Mouse (Mus musculus) layer of hippocampus, postnatal 36 days (tissue): ENCODE results near the gene 2300002M23Rik. TPM values are rescaled to one million over a fixed set of nuclear protein-coding genes. Genes with fewer than 3 reads are reported as not detected.

Experiments used
- DNase-seq, 2 experiments: peaks; one replicate each; pipeline ENCODE4 v3.0.0; 2022
- total RNA-seq, 2 experiments: library from RNA; stranded (reverse); gene quantifications; 2 replicates each; pipeline ENCODE4 v1.2.3; 2021

Gene 2300002M23Rik
- total RNA-seq, 2 experiments from 2014 or later = not detected

DNA sequence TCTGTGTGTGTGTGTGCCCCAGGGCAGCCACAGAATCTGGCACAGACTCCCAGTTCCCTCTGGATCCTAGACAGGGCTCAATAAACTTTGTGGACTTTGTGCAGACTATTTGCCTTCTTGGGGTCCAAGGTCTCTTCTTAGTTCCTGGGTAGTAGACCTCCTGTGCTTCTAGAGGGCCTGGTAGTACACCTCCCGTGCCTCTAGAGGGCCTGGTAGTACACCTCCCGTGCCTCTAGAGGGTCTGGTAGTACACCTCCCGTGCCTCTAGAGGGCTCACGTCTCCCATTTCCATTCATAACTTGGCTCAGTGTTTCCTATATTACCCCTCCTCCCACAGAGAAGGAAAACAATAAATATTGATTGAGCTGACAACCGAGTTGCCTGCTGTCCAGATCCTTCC lies 10.4 kb upstream of the 2300002M23Rik start:
- DNase-seq = peak in 1 of 2 experiments; percentile 25

DNA sequence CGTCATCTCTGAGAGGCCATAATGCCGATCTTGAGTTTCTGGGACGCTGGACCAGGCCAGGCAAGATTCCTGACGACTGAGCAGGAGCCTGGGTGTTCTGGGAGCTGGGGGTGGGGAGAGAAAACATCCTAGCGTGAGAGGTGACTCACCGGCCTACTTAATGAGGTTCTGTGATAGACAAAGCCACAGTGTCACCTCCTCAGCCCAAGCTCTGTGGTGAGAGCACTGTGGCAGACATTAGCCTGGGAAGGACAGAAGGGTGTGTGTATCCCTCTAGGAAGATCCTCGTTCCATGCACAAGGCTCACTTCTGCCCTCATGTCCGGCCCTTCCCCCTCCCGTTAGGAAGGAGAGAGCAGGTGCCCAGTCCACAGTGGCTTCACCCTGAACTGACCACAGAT lies 9.9 kb upstream of the 2300002M23Rik start:
- no peak for DNase-seq

DNA sequence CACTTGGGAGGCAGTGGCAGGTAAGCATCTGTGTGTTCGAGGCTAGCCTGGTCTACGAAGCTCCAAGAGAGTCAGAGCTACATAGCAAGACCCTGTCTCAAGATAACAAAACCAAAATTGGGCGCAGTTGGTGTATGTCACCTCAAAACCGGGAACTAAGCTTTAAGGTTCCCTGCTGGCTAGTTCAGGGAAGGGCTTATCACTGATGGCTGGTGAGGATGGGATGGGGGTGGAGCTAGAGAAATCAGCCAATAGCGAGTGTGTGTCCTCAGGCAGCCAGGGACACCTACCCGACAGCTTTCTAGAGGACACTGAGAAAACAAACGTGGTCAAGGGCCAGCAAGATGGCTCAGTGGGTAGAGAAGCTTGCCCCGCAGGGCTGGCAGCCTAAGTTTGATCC lies 9.0 kb upstream of the 2300002M23Rik start:
- no peak for DNase-seq

DNA sequence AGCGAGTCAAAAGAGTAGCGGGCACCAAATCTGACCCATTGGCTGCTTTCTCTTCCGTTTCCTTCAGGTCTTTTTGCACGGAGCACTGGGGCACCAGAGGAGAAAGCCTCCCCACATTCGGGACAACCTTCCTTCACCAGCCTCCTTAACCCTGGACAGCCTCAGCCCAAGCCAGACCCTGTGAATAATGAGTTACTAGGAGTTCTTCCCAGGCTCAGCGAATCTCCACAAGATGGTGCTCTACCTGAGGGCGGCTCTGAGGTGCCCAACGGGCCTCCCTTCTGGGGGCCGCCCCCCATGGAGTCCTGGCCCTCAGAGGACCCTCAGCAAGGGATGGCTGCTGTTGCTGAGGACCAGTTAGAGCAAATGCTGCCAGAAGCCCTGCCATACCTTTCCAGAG lies 517 bp downstream of the 2300002M23Rik start:
- DNase-seq = no peak

DNA sequence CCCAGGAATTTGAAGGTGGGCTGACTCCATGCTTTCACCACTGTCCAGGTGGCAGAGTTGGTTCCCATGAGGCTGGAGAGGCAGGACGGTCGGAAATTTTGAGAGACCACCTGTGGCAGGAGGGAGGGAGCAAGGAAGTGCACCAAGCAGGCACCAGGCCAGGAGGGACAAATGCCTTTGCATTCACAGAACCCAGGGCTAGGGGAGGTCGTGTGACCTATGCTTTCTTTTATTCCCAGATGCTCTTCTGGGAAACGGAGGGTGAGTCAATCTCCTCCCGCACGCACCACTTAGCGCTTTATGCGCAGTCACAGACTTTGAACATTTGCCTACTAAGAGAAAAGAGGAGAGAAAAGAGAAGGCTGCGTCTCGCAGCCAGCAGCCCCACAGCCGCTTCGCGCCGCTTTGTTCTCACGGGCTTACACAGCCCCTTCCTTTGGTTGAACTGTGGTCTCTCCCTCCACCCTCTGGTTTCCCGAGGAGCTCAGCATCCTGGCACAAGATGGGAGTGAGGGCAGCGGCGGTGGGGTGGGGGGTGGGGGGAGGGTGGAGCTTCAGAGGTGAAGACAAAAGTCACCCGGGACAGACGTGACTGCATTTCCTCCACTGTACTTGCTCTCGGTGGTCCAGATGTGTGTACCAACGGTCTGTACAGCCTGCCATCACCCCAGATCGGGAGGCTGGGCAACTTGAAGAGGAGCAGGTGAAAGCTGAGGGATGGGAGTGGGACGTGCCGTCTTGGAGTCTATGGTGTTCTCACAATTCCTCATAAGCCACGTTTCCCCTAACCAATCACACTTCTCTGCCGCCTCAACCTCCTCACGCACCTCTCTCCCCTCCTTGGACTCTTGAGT lies 2.1 kb downstream of the 2300002M23Rik start:
- no peak for DNase-seq

DNA sequence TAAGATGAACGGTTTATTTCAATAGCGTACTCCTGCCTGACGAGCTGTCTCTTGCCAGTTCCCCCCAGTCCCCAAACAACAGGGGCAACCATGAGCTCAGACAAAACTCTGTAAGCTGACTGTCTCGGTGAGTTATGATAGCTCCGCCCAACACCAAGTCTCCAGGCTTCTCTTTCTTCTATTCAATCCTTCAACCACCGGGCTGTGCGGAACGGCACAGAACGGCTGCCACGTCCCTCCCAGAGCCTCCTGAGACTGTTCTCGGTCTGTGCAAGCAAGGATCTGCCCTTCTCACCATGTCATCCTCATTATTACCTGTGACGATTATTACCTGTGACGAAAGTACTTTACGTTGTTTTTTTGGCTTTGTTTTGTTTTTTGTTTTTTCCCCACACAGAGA lies 3.6 kb downstream of the 2300002M23Rik start:
- DNase-seq = no peak

DNA sequence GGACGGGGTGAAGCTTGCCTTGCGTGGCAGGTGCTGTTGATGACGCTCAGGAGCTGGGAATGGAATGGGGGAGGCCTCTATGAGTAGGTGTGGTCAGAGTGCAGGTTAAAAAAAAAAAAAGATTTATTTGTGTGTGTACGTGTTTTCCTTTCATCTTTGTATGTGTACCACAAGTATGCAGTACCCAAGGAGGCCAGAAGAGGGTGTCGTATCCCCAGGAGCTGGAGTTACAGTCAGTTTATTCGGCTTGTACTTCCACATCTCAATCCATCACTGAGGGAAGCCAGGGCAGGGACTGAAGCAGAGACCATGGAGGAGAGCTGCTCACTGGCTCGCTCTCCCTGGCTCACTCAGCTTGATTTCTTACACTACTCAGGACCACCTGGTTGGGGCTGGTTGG lies 4.2 kb downstream of the 2300002M23Rik start:
- no peak for DNase-seq

DNA sequence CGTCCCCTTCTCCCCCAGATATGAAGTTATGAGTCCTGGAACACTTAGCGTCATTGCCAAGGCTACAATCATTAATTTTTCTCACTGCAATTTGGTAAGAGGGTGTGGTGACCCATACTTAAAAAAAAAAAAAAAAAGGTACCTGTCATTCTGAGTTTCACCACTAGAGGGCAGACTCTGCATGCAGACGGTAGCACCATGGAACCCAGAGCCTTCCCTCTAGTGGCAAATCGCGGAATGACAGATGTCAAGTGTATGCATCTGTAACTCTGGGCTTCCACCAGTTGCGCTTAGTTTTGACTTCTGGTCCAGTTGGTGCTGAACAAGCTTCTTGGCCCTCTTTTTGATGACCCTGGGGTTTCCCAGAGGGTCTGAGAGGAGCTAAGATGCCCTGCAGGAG lies 11.0 kb downstream of the 2300002M23Rik start:
- peak; percentile 40 to 57 for DNase-seq

DNA sequence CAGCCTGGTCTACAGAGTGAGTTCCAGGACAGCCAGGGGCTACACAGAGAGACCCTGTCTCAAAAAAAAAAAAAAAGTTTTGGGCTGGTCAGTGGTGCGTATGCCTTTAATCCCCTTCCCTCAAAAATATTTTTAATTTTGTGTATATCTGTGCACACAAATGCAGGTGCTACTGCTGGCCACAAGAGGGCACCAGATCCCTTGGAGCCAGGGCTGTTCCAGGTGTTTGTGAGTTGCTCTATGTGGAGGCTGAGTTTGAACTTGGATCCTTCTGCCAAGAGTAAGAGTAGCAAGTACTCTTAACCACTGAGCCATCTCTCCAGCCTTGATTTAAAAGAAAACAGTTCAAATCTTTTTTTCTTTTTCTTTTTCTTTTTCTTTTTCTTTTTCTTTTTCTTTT lies 15.7 kb downstream of the 2300002M23Rik start:
- no peak for DNase-seq

DNA sequence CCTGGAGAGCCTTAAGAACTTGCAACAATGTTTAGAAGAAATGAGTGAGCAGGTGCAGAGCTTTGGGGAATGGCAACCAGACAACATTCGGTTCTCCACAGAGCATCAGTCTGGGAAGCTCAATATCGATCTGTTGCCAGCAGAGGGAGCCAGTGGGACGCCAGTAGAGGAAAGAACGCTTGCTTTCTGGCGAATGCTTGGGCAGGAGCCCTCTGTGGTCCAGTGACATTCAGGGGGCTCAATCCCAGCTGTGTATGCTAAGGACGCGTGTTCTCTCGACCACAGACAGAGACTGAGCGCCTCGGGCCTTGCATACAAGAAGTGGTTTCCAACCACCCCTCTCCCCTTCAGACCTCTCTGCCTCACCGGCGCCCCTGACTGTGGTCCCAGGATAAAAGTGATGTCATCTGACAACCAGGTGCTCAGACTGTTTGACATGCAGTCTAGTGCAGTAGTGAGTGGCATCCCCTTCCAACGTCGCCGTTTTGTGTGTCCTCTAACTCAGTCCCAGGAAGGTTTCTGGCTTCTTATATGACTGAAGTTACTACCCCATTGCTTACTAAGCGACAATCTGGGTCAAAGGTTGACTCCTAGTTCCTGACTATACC lies 17.2 kb downstream of the 2300002M23Rik start:
- DNase-seq = peak; percentile 69 to 75

DNA sequence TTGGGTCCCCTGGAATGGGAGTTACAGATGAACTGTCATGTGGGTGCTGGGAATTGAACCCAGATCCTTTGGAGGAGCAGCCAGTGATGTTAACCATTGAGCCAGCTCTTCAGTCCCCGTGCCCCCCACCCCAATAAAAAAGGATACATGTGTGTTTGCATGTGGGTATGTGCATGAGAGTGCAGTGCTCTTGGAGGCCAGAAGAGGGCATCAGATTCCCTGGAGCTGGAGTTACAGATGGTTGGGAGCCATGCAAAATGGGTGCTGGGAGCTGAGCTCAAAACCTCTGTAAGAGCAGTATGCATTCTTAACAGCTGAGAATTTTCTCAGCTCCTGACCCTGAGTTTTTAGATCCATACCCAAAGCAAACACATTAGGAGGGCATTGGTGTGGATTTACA lies 20.0 kb downstream of the 2300002M23Rik start:
- DNase-seq = no peak

DNA sequence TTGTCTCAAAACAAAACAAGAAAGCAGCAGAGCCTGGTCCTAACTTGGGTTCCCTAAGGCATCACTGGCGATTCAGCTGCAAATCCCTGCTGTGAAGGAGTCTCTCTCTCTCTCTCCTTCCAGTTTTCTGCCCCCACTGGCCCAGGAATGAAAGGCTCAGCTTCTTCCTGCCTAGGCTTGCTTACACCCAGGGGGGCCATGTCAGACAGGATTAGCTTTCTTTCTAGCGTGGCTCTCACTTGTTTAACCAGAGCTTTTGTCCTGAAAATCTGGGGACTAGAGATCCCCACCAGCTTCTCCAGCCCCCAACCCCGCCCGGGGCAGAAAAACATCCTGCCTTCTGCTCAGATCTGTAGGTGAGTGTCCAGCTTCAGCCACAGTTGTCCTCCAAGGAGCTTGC lies 21.1 kb downstream of the 2300002M23Rik start:
- DNase-seq = no peak

DNA sequence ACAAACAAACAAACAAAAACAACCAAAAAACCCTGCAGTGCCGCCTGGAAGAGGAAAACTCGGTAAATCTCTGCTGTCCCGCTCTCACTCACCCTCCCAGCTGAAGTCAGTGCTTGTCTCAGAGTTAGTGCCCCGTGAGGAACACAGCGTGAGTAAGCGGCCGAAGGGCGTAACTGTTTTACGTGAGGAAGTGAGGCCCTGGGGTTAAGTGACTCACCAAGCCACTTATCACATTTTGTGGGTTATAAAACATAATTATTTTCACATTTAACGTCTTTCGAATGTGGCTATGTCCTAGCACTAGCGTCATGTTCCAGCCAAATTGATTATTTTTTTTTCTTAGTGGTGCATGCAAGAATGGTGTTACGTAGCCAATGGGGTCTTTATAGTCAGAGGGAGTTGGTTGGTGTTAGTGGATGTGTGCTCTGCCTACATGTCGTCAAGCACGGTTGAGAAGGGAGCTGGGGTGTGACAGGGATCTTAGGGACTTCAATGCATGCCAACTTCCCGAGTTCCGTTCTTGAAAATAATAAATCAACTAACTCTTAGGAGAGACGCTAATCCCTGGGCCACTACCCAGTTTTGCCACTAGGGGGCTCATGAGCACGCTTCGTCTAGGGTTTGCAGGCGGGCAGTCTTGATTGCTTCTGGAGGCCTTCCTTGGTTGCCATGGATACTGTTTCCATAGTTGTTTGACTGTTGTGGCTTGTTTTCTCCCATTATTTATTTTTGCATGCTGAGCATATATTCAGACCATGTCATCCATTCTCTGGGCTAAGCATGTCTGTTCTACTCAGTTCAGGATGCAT lies 23.4 kb downstream of the 2300002M23Rik start:
- peak; percentile 68 for DNase-seq

DNA sequence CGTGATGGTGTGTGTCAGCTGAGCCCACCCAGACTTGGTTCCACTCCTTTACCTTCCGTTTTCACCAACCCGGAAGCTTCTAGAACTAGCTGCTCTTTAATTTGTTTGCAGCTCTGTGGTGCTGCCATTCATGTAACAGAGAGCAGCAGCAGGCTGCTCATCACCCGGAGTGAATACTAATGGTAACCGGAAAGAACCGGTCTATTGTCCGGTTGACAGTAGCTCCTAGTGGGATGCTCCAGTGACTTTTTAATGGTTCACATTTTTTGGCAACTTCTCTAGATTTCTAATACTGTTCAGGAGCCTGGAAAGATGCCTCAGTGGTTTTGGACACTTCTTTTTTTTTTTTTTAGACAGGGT lies 23.9 kb downstream of the 2300002M23Rik start:
- peak in 1 of 2 experiments; percentile 12 for DNase-seq

DNA sequence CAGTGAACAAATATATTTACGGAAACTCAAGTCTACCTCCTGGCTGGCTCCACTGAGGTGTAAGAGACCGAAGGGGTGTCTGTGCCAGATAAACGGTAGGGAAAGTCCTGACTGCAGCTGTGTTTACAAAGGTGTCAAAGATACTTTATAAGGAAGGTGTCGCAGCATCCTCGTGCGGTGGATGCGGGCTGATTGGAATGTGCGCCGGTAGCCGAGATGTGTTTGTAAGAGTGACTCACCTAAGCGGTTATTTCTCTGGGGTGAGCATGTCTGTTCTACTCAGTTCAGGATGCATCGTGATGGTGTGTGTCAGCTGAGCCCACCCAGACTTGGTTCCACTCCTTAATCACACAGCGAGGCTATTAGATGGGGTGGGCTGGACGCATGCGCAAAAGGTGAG lies 24.5 kb downstream of the 2300002M23Rik start:
- no peak for DNase-seq

DNA sequence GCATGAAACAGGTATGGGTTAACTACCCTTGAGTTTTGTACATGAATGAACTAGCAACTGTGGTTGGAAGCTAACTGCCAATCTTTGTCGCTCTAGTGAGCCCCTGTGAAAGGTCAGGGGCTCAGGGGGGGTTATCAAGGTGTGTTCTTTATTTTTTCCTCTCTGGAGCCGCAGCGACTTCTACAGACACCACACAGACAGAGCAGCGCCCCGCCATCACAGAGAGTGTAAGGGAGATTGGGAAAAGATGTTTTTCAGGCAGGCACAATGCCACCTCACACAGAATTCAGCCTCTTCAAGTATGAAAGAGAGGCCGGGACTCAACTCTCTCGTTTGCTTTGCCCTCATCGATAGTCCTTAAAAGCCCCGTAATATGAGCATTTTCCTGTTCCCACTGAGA lies 24.9 kb downstream of the 2300002M23Rik start:
- DNase-seq = no peak

DNA sequence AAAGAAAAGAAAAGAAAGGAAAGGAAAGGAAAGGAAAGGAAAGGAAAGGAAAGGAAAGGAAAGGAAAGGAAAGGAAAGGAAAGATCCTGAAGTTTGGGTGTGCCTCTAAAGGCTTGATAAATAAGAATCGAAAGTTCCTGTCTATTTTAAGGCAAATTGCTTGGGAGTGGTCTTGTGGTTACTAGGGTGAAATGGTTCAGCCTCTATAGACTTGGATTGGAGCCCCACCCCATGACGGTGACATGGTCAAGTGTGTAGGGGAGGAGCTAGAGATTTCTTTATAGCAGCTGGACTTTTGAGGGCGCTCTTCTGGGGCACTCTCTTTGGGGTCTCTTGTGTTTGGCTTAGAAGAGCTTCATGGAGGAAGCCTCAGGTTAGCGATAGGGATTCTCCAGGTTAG lies 26.5 kb downstream of the 2300002M23Rik start:
- DNase-seq = no peak

DNA sequence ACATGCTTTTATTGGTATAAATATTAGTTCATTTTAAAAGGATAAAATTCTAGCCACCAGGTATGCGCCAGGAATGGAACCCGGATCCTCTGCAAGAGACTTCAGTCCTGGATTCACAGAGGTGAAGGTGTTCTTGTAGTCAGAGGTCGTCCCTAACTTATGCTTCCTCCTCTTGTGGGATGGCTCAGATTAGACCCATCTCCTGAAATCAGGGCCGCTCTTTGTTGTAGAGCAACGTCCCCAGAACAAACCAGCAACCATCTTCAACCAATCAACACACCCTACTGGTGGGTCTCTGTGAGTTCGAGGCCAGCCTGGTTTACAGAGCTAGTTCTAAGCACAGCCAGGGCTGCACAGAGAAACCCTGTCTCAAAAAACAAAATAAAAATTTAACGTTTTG lies 27.2 kb downstream of the 2300002M23Rik start:
- no peak for DNase-seq

DNA sequence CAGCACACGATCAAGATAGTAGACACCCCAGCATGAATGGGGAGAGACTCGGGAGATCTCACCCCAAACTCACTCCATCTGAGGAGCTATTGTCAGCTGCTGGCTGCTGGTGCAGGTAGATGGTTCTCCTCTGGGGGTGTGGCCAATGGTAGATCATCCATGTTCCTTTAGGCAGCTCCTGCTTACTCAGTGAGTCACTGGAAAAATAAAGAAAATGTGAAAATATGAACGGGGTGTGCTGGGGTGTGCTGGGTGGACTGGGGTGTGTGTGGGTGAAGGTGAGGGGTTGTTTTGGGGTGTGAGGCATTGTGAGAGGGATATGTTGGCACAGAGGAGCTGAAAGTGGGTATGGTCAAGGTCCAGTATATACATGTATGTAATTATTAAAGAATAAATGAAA lies 30.1 kb downstream of the 2300002M23Rik start:
- no peak for DNase-seq

DNA sequence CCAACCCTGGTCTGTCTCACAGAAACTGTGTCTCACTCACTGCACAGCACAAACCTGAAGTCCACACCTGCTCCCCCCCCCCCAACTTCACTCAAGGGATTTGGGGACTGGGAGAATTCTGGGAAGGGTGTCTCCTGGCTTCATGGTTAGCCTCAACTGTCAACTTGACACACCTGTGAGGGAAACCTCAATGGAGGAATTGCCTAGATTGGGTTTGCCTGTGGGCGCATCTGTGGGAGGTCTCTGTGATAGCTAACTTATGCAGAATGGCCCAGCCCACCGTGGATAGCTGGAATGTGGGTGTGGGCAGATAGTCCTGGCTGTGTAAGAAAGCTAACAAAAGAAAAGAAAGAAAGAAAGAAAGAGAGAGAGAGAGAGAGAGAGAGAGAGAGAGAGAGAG lies 34.0 kb downstream of the 2300002M23Rik start, which contains the start of gene Sfta2:
TSS of gene Sfta2 (plus strand) at position 301 of the 400 bp plus-strand sequence.
- no peak for DNase-seq

DNA sequence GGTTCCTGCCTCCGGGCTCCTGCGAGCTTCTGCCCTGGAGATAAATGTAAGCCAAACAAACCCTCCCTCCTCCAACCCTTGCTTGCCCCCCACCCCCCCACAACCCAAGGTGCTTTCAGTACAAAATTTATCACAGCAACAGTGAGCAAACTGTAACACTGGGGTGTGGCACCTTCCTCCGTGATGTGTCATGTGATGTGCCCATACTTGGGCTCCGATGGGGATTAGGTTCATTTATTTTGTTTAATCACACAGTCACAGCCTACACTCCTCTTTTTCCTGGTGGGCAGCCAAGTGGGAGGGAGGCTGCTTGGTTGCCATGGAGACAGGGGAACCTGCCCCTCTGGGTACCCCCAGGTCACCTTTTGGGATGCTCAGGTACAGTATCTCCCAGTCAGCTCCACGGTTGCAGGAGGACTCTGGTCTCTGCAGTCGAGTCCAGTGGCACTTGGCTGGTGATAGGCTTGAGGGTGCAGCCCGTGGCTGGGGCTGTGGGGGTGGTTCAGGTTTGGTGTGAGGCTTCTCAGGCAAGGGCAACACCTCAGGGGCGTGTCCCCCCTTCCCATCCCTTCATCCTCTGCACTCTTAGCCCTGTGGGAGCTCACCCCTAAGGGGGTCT lies 34.6 kb downstream of the 2300002M23Rik start:
- no peak for DNase-seq

DNA sequence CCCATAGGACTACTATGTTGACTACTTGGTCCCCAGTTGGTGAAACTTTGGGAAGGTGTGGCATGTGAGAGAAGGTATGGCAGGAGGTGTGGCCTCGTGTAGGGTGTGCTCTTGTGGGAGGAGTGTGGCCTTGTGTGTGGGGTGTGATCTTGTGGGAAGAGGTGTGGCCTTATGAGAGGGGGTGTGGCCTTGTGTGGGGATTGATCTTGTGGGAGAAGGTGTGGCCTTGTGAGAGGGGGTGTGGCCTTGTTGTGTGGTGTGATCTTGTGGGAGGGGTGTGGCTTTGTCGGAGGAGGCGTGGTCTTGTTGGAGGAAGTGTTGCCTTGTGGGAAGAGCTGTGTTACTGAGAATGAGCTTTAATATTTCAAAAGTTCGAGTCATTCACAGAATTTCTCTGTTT lies 49.9 kb downstream of the 2300002M23Rik start:
- DNase-seq = no peak
